Mouse (Mus musculus): Measurements from ENCODE around the gene Shisa9. TPM values are rescaled to one million over a fixed set of nuclear protein-coding genes. Genes with fewer than 3 reads are reported as not detected.

Gene Shisa9
- polyA plus RNA-seq, 1 experiment from 2014 or later = 2.5 TPM

- Histone ChIP-seq H3K9ac (no peak overlapping the region), H3K27ac (no peak overlapping the region), H3K9me3 (no peaks in the 10 kb centered on the region), H3K4me1 (no peaks in the 10 kb centered on the region), H3K4me3 (no peak overlapping the region), H3K4me2 (no peak overlapping the region), H3K36me3 (no peaks in the 10 kb centered on the region), H3K27me3 (no peaks in the 10 kb centered on the region)
- WGBS = 68% methylated on average over 3 of the region's 3 CpGs
- ATAC-seq (ENCODE audit: borderline replicate concordance, extremely low read depth, low FRiP score, low TSS enrichment) = no peak
Measured at GRCm38 (mm10) chr16:12119463-12119862, 135.6 kb downstream of the Shisa9 start.

GRCm38 (mm10) chr16:12129782-12130181 lies 145.9 kb downstream of the Shisa9 start:
- Histone ChIP-seq H3K4me1 (no peaks in the 10 kb centered on the region), H3K36me3 (no peaks in the 10 kb centered on the region), H3K4me2 (no peak overlapping the region), H3K27ac (no peak overlapping the region), H3K4me3 (no peak overlapping the region), H3K9ac (no peak overlapping the region), H3K27me3 (no peaks in the 10 kb centered on the region), H3K9me3 (no peaks in the 10 kb centered on the region)
- ATAC-seq (ENCODE audit: borderline replicate concordance, extremely low read depth, low FRiP score, low TSS enrichment) = no peak
- 83% methylated on average over 3 of the region's 3 CpGs for WGBS

GRCm38 (mm10) chr16:12146666-12147065 lies 162.8 kb downstream of the Shisa9 start:
- no peak overlapping the region for H3K4me2 ChIP-seq
- no peak overlapping the region for H3K27ac ChIP-seq
- no peak overlapping the region for H3K9ac ChIP-seq
- no peaks in the 10 kb centered on the region for H3K4me1 ChIP-seq
- no peaks in the 10 kb centered on the region for H3K36me3 ChIP-seq
- ATAC-seq (ENCODE audit: borderline replicate concordance, extremely low read depth, low FRiP score, low TSS enrichment) = no peak
- no peak overlapping the region for H3K4me3 ChIP-seq
- H3K9me3 ChIP-seq = no peaks in the 10 kb centered on the region
- H3K27me3 ChIP-seq = no peaks in the 10 kb centered on the region

GRCm38 (mm10) chr16:12151986-12152385 lies 168.1 kb downstream of the Shisa9 start:
- Histone ChIP-seq H3K27ac (no peak overlapping the region), H3K9ac (no peak overlapping the region), H3K4me1 (no peaks in the 10 kb centered on the region), H3K9me3 (no peaks in the 10 kb centered on the region), H3K4me3 (no peak overlapping the region), H3K36me3 (no peaks in the 10 kb centered on the region), H3K27me3 (no peaks in the 10 kb centered on the region), H3K4me2 (no peak overlapping the region)
- no peak for ATAC-seq (ENCODE audit: borderline replicate concordance, extremely low read depth, low FRiP score, low TSS enrichment)
- 58% methylated on average over 4 of the region's 4 CpGs for WGBS

- Histone ChIP-seq H3K36me3 (no peaks in the 10 kb centered on the region), H3K4me1 (no peaks in the 10 kb centered on the region), H3K9ac (no peak overlapping the region), H3K9me3 (no peaks in the 10 kb centered on the region), H3K4me2 (no peak overlapping the region), H3K27ac (no peak overlapping the region), H3K27me3 (no peaks in the 10 kb centered on the region), H3K4me3 (no peak overlapping the region)
- WGBS = 82% methylated on average over 2 of the region's 2 CpGs
- ATAC-seq (ENCODE audit: borderline replicate concordance, extremely low read depth, low FRiP score, low TSS enrichment) = no peak
Measured at GRCm38 (mm10) chr16:12154476-12154875, 170.6 kb downstream of the Shisa9 start.

GRCm38 (mm10) chr16:12173482-12174041 lies 189.6 kb downstream of the Shisa9 start:
- ATAC-seq (ENCODE audit: borderline replicate concordance, extremely low read depth, low FRiP score, low TSS enrichment) = no peak
- H3K4me2 ChIP-seq = no peak overlapping the region
- no peaks in the 10 kb centered on the region for H3K36me3 ChIP-seq
- no peaks in the 10 kb centered on the region for H3K9me3 ChIP-seq
- no peaks in the 10 kb centered on the region for H3K4me1 ChIP-seq
- no peak overlapping the region for H3K9ac ChIP-seq
- no peak overlapping the region for H3K27ac ChIP-seq
- WGBS = 82% methylated on average over 1 of the region's 1 CpGs
- H3K4me3 ChIP-seq = no peak overlapping the region
- H3K27me3 ChIP-seq = no peaks in the 10 kb centered on the region

- no peaks in the 10 kb centered on the region for H3K9me3 ChIP-seq
- no peaks in the 10 kb centered on the region for H3K36me3 ChIP-seq
- no peaks in the 10 kb centered on the region for H3K4me1 ChIP-seq
- H3K4me3 ChIP-seq = no peak overlapping the region
- no peak for ATAC-seq (ENCODE audit: borderline replicate concordance, extremely low read depth, low FRiP score, low TSS enrichment)
- no peaks in the 10 kb centered on the region for H3K27me3 ChIP-seq
- H3K9ac ChIP-seq = no peak overlapping the region
- H3K27ac ChIP-seq = no peak overlapping the region
- 45% methylated on average over 2 of the region's 2 CpGs for WGBS
- H3K4me2 ChIP-seq = no peak overlapping the region
Measured at GRCm38 (mm10) chr16:12178031-12178430, 194.1 kb downstream of the Shisa9 start.

- H3K27ac ChIP-seq = no peak overlapping the region
- H3K27me3 ChIP-seq = no peaks in the 10 kb centered on the region
- no peak overlapping the region for H3K4me3 ChIP-seq
- no peak overlapping the region for H3K4me2 ChIP-seq
- ATAC-seq (ENCODE audit: borderline replicate concordance, extremely low read depth, low FRiP score, low TSS enrichment) = peak; percentile 57; the same call in 1 of the 2 replicates
- no peaks in the 10 kb centered on the region for H3K36me3 ChIP-seq
- no peak overlapping the region for H3K9ac ChIP-seq
- 34% methylated on average over 2 of the region's 2 CpGs for WGBS
- H3K9me3 ChIP-seq = no peaks in the 10 kb centered on the region
- no peaks in the 10 kb centered on the region for H3K4me1 ChIP-seq
Measured at GRCm38 (mm10) chr16:12189739-12190138, 205.8 kb downstream of the Shisa9 start.

GRCm38 (mm10) chr16:12196841-12197240 lies 212.9 kb downstream of the Shisa9 start:
- 92% methylated on average over 4 of the region's 4 CpGs for WGBS
- no peak for ATAC-seq (ENCODE audit: borderline replicate concordance, extremely low read depth, low FRiP score, low TSS enrichment)

GRCm38 (mm10) chr16:12197611-12198010 lies 213.7 kb downstream of the Shisa9 start:
- no peaks in the 10 kb centered on the region for H3K27me3 ChIP-seq
- no peak for ATAC-seq (ENCODE audit: borderline replicate concordance, extremely low read depth, low FRiP score, low TSS enrichment)

More at GRCm38 (mm10) chr16:12196841-12197240, 212.9 kb downstream of the Shisa9 start:
- H3K9ac ChIP-seq = no peak overlapping the region
- no peaks in the 10 kb centered on the region for H3K27me3 ChIP-seq
- H3K4me2 ChIP-seq = no peak overlapping the region
- no peaks in the 10 kb centered on the region for H3K9me3 ChIP-seq
- H3K4me1 ChIP-seq = no peaks in the 10 kb centered on the region
- no peak overlapping the region for H3K27ac ChIP-seq
- no peaks in the 10 kb centered on the region for H3K36me3 ChIP-seq
- H3K4me3 ChIP-seq = no peak overlapping the region

GRCm38 (mm10) chr16:12201216-12201615 lies 217.3 kb downstream of the Shisa9 start:
- Histone ChIP-seq H3K4me3 (no peak overlapping the region), H3K36me3 (no peaks in the 10 kb centered on the region), H3K4me1 (no peaks in the 10 kb centered on the region), H3K4me2 (no peak overlapping the region), H3K27me3 (no peaks in the 10 kb centered on the region), H3K9ac (no peak overlapping the region), H3K27ac (no peak overlapping the region), H3K9me3 (no peaks in the 10 kb centered on the region)
- ATAC-seq (ENCODE audit: borderline replicate concordance, extremely low read depth, low FRiP score, low TSS enrichment) = no peak
- 17% methylated on average over 3 of the region's 3 CpGs for WGBS

More at GRCm38 (mm10) chr16:12197611-12198010, 213.7 kb downstream of the Shisa9 start:
- no peak overlapping the region for H3K4me3 ChIP-seq
- H3K9ac ChIP-seq = no peak overlapping the region
- no peak overlapping the region for H3K27ac ChIP-seq
- H3K9me3 ChIP-seq = no peaks in the 10 kb centered on the region
- WGBS = 33% methylated on average over 5 of the region's 5 CpGs
- no peaks in the 10 kb centered on the region for H3K4me1 ChIP-seq
- no peak overlapping the region for H3K4me2 ChIP-seq
- no peaks in the 10 kb centered on the region for H3K36me3 ChIP-seq

GRCm38 (mm10) chr16:12202151-12202550 lies 218.2 kb downstream of the Shisa9 start:
- ATAC-seq (ENCODE audit: borderline replicate concordance, extremely low read depth, low FRiP score, low TSS enrichment) = no peak
- H3K9me3 ChIP-seq = no peaks in the 10 kb centered on the region
- WGBS = 56% methylated on average over 3 of the region's 3 CpGs
- H3K27me3 ChIP-seq = no peaks in the 10 kb centered on the region
- no peak overlapping the region for H3K27ac ChIP-seq
- H3K4me1 ChIP-seq = no peaks in the 10 kb centered on the region
- H3K9ac ChIP-seq = no peak overlapping the region
- H3K4me2 ChIP-seq = no peak overlapping the region
- H3K4me3 ChIP-seq = no peak overlapping the region
- H3K36me3 ChIP-seq = no peaks in the 10 kb centered on the region

- no peak overlapping the region for H3K4me2 ChIP-seq
- 77% methylated on average over 2 of the region's 2 CpGs for WGBS
- no peaks in the 10 kb centered on the region for H3K36me3 ChIP-seq
- no peaks in the 10 kb centered on the region for H3K9me3 ChIP-seq
- ATAC-seq (ENCODE audit: borderline replicate concordance, extremely low read depth, low FRiP score, low TSS enrichment) = no peak
- H3K27me3 ChIP-seq = no peaks in the 10 kb centered on the region
- H3K9ac ChIP-seq = no peak overlapping the region
- no peaks in the 10 kb centered on the region for H3K4me1 ChIP-seq
- no peak overlapping the region for H3K4me3 ChIP-seq
- H3K27ac ChIP-seq = no peak overlapping the region
Measured at GRCm38 (mm10) chr16:12203055-12203454, 219.1 kb downstream of the Shisa9 start.
